Mouse (Mus musculus): Measurements from ENCODE around the gene Lyve1.

GRCm38 (mm10) chr7:110862751-110863289 is at the start of gene Lyve1:
- TF ChIP-seq CTCF (conservative IDR thresholded peaks at IDR 0.05; ENCODE audit: low read length) (no peak), NANOG (IDR thresholded peaks at IDR 0.05; ENCODE audit: borderline replicate concordance, low read length) (no peak), POU5F1 (IDR thresholded peaks at IDR 0.05; ENCODE audit: borderline replicate concordance, low read length) (no peak)
